Mouse (Mus musculus) ES-Bruce4 (cell line): Measurements from ENCODE around the gene Lsm4. TPM values are rescaled to one million over a fixed set of nuclear protein-coding genes. Genes with fewer than 3 reads are reported as not detected.

Experiments used
- H3K27ac ChIP-seq: 2 replicates; pipeline ENCODE4 v1.5.1; 2012; ENCODE audit warnings: low read length, inconsistent platforms; ENCODE audit not compliant: insufficient read depth
- H3K27me3 ChIP-seq: 2 replicates; pipeline ENCODE4 v1.6.1; 2012; ENCODE audit warnings: mild to moderate bottlenecking, low read length, inconsistent platforms; ENCODE audit not compliant: control insufficient read depth, poor library complexity, insufficient read depth, severe bottlenecking
- H3K36me3 ChIP-seq: 2 replicates; pipeline ENCODE4 v1.6.1; 2012; ENCODE audit warnings: inconsistent platforms, mild to moderate bottlenecking, low read length, moderate library complexity; ENCODE audit not compliant: control insufficient read depth, poor library complexity, insufficient read depth, severe bottlenecking
- H3K4me1 ChIP-seq: one replicate; pipeline ENCODE4 v1.8.1; 2011; ENCODE audit warnings: low read length; ENCODE audit not compliant: control insufficient read depth, insufficient read depth
- H3K4me3 ChIP-seq: 2 replicates; pipeline ENCODE4 v1.5.1; 2011; ENCODE audit warnings: low read depth, mild to moderate bottlenecking, low read length
- H3K9ac ChIP-seq: 2 replicates; pipeline ENCODE4 v1.6.1; 2012; ENCODE audit warnings: low read depth, mild to moderate bottlenecking, inconsistent platforms; ENCODE audit not compliant: poor library complexity, severe bottlenecking
- H3K9me3 ChIP-seq: replicated peaks from 2 replicates; pipeline ENCODE4 v1.6.1; 2012; ENCODE audit warnings: mild to moderate bottlenecking, low read length, inconsistent platforms; ENCODE audit not compliant: control insufficient read depth, poor library complexity, insufficient read depth, severe bottlenecking
- CTCF ChIP-seq: IDR thresholded peaks from one replicate; pipeline ENCODE4 v1.8.1; 2011; ENCODE audit warnings: low read depth, low read length
- EP300 ChIP-seq: IDR thresholded peaks from 2 replicates; pipeline ENCODE4 v1.6.1; 2011; ENCODE audit warnings: low read depth, low read length; ENCODE audit not compliant: insufficient read depth
- POLR2A ChIP-seq: IDR thresholded peaks from one replicate; pipeline ENCODE4 v1.8.1; 2011; ENCODE audit warnings: low read length; ENCODE audit not compliant: insufficient read depth
- polyA plus RNA-seq: library from polyadenylated mRNA; stranded (reverse); fragments of >200 nt; gene quantifications from 2 replicates; pipeline ENCODE4 v1.2.4, GENCODE M21; 2011; ENCODE audit warnings: low read depth; ENCODE audit not compliant: missing spikeins, insufficient read depth, insufficient read length

Gene Lsm4
- polyA plus RNA-seq, 1 experiment, result 211 TPM

DNA sequence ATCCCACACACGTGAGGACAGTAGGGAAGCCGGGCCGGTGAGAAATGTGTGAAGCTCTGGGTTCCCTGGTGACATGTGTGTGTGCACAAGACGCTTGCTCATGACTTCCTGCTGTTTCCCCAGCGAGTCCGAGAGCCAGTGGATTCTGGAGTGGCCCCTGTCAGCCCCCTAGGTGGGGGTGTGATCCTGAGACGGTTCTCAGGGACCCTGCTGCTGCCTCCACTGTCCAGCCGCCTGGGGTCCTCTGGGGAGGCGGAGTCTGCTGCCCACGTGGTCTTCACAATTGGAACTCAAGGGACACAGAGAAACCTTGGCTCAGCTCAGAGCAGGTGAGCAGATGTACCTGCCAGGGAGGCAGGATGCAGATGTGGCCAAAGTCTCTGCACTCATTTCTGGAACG, 53.7 kb downstream of the Lsm4 start:
- Histone ChIP-seq H3K4me3 (no peak overlapping the region), H3K36me3 (no peaks in the 10 kb centered on the region), H3K4me1 (no peaks in the 10 kb centered on the region), H3K9me3 (no peaks in the 10 kb centered on the region), H3K27me3 (no peaks in the 10 kb centered on the region), H3K27ac (no peak overlapping the region), H3K9ac (no peak overlapping the region)
- no peak for TF ChIP-seq POLR2A
- no peak for TF ChIP-seq EP300
- TF ChIP-seq CTCF, result no peak

Other genes starting within 250 kb of the Lsm4 start
- 7.7 and 9.6 TPM in 2 replicates for gene Crtc1, start 233.7 kb upstream of the Lsm4 start, polyA plus RNA-seq
- 27.4 and 33.7 TPM in 2 replicates for gene Klhl26, start 196.3 kb upstream of the Lsm4 start, polyA plus RNA-seq
- 3.3 and 4.2 TPM in 2 replicates for gene Tmem59l, start 185.9 kb upstream of the Lsm4 start, polyA plus RNA-seq
- gene Crlf1, start 180.1 kb upstream of the Lsm4 start, polyA plus RNA-seq, result 6.1 and 7.5 TPM in 2 replicates
- gene Rex1bd, start 166.5 kb upstream of the Lsm4 start, polyA plus RNA-seq, result 40.0 and 43.7 TPM in 2 replicates
- 1,157 and 1,272 TPM in 2 replicates for gene Uba52, start 162.4 kb upstream of the Lsm4 start, polyA plus RNA-seq
- 80.5 and 87.3 TPM in 2 replicates for gene Fkbp8, start 145.5 kb upstream of the Lsm4 start, polyA plus RNA-seq
- 57.4 and 63.5 TPM in 2 replicates for gene Kxd1, start 145.3 kb upstream of the Lsm4 start, polyA plus RNA-seq
- 12.4 and 13.2 TPM in 2 replicates for gene Ell, start 133.8 kb upstream of the Lsm4 start, polyA plus RNA-seq
- 61.5 and 72.3 TPM in 2 replicates for gene Isyna1, start 78.9 kb upstream of the Lsm4 start, polyA plus RNA-seq
- 49.9 and 50.2 TPM in 2 replicates for gene Ssbp4, start 64.4 kb upstream of the Lsm4 start, polyA plus RNA-seq
- gene Lrrc25, start 57.1 kb upstream of the Lsm4 start, polyA plus RNA-seq, result not detected in 2 replicates
- gene Gdf15, start 40.8 kb upstream of the Lsm4 start, polyA plus RNA-seq, result 1.9 and 2.1 TPM in 2 replicates
- gene Pgpep1, start 12.9 kb upstream of the Lsm4 start, polyA plus RNA-seq, result 30.2 and 44.4 TPM in 2 replicates
- 56.6 and 66.4 TPM in 2 replicates for gene Jund, start 25.7 kb downstream of the Lsm4 start, polyA plus RNA-seq
- not detected in 2 replicates for gene Iqcn, start 30.2 kb downstream of the Lsm4 start, polyA plus RNA-seq
- 0.99 and 2.5 TPM in 2 replicates for gene Gm3336, start 45.3 kb downstream of the Lsm4 start, polyA plus RNA-seq
- 1.9 and 2.3 TPM in 2 replicates for gene Pde4c, start 50.5 kb downstream of the Lsm4 start, polyA plus RNA-seq
- gene Rab3a, start 81.4 kb downstream of the Lsm4 start, polyA plus RNA-seq, result 6.2 and 6.3 TPM in 2 replicates
- 17.7 and 19.1 TPM in 2 replicates for gene Mpv17l2, start 87.7 kb downstream of the Lsm4 start, polyA plus RNA-seq
- gene Pik3r2, start 103.5 kb downstream of the Lsm4 start, polyA plus RNA-seq, result 20.1 and 25.1 TPM in 2 replicates
- gene Mast3, start 131.8 kb downstream of the Lsm4 start, polyA plus RNA-seq, result 9.1 and 10.9 TPM in 2 replicates
- gene Il12rb1, start 135.2 kb downstream of the Lsm4 start, polyA plus RNA-seq, result 1.1 and 2.0 TPM in 2 replicates
- gene Arrdc2, start 166.5 kb downstream of the Lsm4 start, polyA plus RNA-seq, result 11.1 and 12.1 TPM in 2 replicates
- gene Kcnn1, start 190.0 kb downstream of the Lsm4 start, polyA plus RNA-seq, result 3.2 and 3.5 TPM in 2 replicates
- gene Ccdc124, start 200.7 kb downstream of the Lsm4 start, polyA plus RNA-seq, result 62.8 and 67.2 TPM in 2 replicates
- gene Slc5a5, start 219.5 kb downstream of the Lsm4 start, polyA plus RNA-seq, result 13.3 TPM in 2 replicates
- gene Rpl18a, start 224.2 kb downstream of the Lsm4 start, polyA plus RNA-seq, result 2,473 and 2,707 TPM in 2 replicates
- 32.8 and 37.3 TPM in 2 replicates for gene Map1s, start 232.7 kb downstream of the Lsm4 start, polyA plus RNA-seq